Mouse (Mus musculus) layer of hippocampus, postnatal 14 days (tissue): ENCODE measurements around the gene Mrpl33. TPM values are rescaled to one million over a fixed set of nuclear protein-coding genes. Genes with fewer than 3 reads are reported as not detected.

ENCODE experiments used
- DNase-seq, 2 experiments: peaks; one replicate each; pipeline ENCODE4 v3.0.0; 2021 to 2022; ENCODE audit warnings: low spot score in 2 of 2, mixed read lengths in 1 of 2
- microRNA-seq, 2 experiments: library from miRNA; unstranded; fragments of <30 nt; microRNA quantifications; one replicate each; pipeline ENCODE4 v1.2.0; 2021
- total RNA-seq, 2 experiments: library from RNA; stranded (reverse); gene quantifications; 2 replicates each; pipeline ENCODE4 v1.2.3; 2021

Mrpl33 gene
- total RNA-seq, 2 experiments from 2014 or later = 109 to 114 TPM

- DNase-seq = no peak
Observed at GRCm38 (mm10) chr5:31696971-31697643, 100.4 kb downstream of the Mrpl33 start, which contains the start of gene Rbks. Gene Rbks (minus strand): TSS chr5:31697627.

- DNase-seq = peak; percentile 89 to 91
Observed at GRCm38 (mm10) chr5:31697644-31698296, 101.0 kb downstream of the Mrpl33 start, which contains the start of gene Babam2. Gene Babam2 (plus strand): TSS chr5:31697684.

GRCm38 (mm10) chr5:31698297-31698726 is 101.6 kb downstream of the Mrpl33 start:
- DNase-seq = peak; percentile 79 to 89

GRCm38 (mm10) chr5:31698931-31699330 is 102.2 kb downstream of the Mrpl33 start:
- no peak for DNase-seq

GRCm38 (mm10) chr5:31699397-31699796 is 102.7 kb downstream of the Mrpl33 start:
- no peak for DNase-seq

- peak; percentile 34 to 61 for DNase-seq
Observed at GRCm38 (mm10) chr5:31704971-31705370, 108.2 kb downstream of the Mrpl33 start.

- DNase-seq = no peak
Observed at GRCm38 (mm10) chr5:31706826-31707225, 110.1 kb downstream of the Mrpl33 start.

- no peak for DNase-seq
Observed at GRCm38 (mm10) chr5:31709389-31709788, 112.7 kb downstream of the Mrpl33 start.

GRCm38 (mm10) chr5:31713280-31713711 is 116.6 kb downstream of the Mrpl33 start:
- DNase-seq = no peak

GRCm38 (mm10) chr5:31713841-31714264 is 117.1 kb downstream of the Mrpl33 start:
- no peak for DNase-seq

Small RNA genes within 50 kb of the gene (microRNA-seq; reads per million reads assigned to microRNA genes)
- gene Mir3473e = 0 reads per million in 2 experiments

Other genes starting within 250 kb of the Mrpl33 start
- 10 to 100 TPM; 41.6 to 46.0 TPM for gene Zfp512, start 144.5 kb upstream of the Mrpl33 start, total RNA-seq
- under 1 TPM; 0.16 to 0.21 TPM for gene 4930548H24Rik, start 111.2 kb upstream of the Mrpl33 start, total RNA-seq
- 10 to 100 TPM; 29.7 to 30.4 TPM for gene Gpn1, start 102.2 kb upstream of the Mrpl33 start, total RNA-seq
- 10 to 100 TPM; 51.5 to 53.4 TPM for gene Slc4a1ap, start 69.9 kb upstream of the Mrpl33 start, total RNA-seq
- gene Supt7l, start 69.1 kb upstream of the Mrpl33 start, total RNA-seq = 10 to 100 TPM; 17.5 to 17.7 TPM
- 1 to 10 TPM; 3.4 to 5.9 TPM for gene Rbks, start 100.7 kb downstream of the Mrpl33 start, total RNA-seq
- gene Babam2, start 100.7 kb downstream of the Mrpl33 start, total RNA-seq = 10 to 100 TPM; 39.9 to 41.3 TPM